Comparison of ENCODE assay signal across 9 mouse cellular contexts in genomic region chr8:120040861-120041260, GRCm38 (mm10). TPM values are rescaled to one million over a fixed set of nuclear protein-coding genes. Genes with fewer than 3 reads are reported as not detected.
DNase-seq lines count a peak whose midpoint lies in the region; ATAC-seq and TF ChIP-seq lines count a peak whose summit lies in the region.
"Had no signal": no experiment of that assay in that cellular context is flagged by ENCODE, and none has a peak within 500 bp of the region (broad histone marks: within the 10 kb centered on the region; RNA-seq: fewer than 3 reads in every experiment).

No protein-coding gene starts in this region.

- H3K9ac ChIP-seq in kidney, embryonic 14.5 days (ENCODE audit: low read depth, low read length): no peak overlapping the region
- H3K9ac ChIP-seq in forebrain, embryonic 16.5 days (replicated peaks; ENCODE audit: low read depth, low read length): no peak overlapping the region
- H3K9ac ChIP-seq in midbrain, postnatal 0 days (replicated peaks; ENCODE audit: low read length, poor library complexity, severe bottlenecking): no peak overlapping the region
- H3K9ac ChIP-seq: limb, embryonic 15.5 days had no signal

- no peak for TF ChIP-seq CTCF in kidney, adult 2 months (conservative IDR thresholded peaks at IDR 0.05; ENCODE audit: insufficient read depth, insufficient read length, low read depth, low read length)
- TF ChIP-seq CTCF in midbrain, postnatal 0 days (IDR thresholded peaks at IDR 0.05): no peak

- H3K27me3 ChIP-seq in kidney, adult 2 months (replicated peaks; ENCODE audit: control insufficient read depth, insufficient read depth, low read length): no peaks in the 10 kb centered on the region
- H3K27me3 ChIP-seq in kidney, embryonic 14.5 days (ENCODE audit: control insufficient read depth, insufficient read depth, low read length): no peaks in the 10 kb centered on the region
- no peaks in the 10 kb centered on the region for H3K27me3 ChIP-seq in forebrain, embryonic 16.5 days (replicated peaks; ENCODE audit: control insufficient read depth, insufficient read depth, low read length)
- no peaks in the 10 kb centered on the region for H3K27me3 ChIP-seq in midbrain, postnatal 0 days (ENCODE audit: insufficient read depth, low read length)
- H3K27me3 ChIP-seq: limb, embryonic 15.5 days had no signal

- no peaks in the 10 kb centered on the region for H3K36me3 ChIP-seq in kidney, adult 2 months (ENCODE audit: control insufficient read depth, insufficient read depth, low read length)
- H3K36me3 ChIP-seq in kidney, embryonic 14.5 days (ENCODE audit: control insufficient read depth, insufficient read depth, low read length): no peaks in the 10 kb centered on the region
- no peaks in the 10 kb centered on the region for H3K36me3 ChIP-seq in forebrain, embryonic 16.5 days (ENCODE audit: control insufficient read depth, insufficient read depth)
- H3K36me3 ChIP-seq in midbrain, postnatal 0 days (ENCODE audit: insufficient read depth, low read length): no peaks in the 10 kb centered on the region
- H3K36me3 ChIP-seq: limb, embryonic 15.5 days had no signal

- no peak for ATAC-seq in kidney, embryonic 14.5 days (ENCODE audit: low FRiP score, low TSS enrichment)
- no peak for ATAC-seq in forebrain, embryonic 16.5 days
- no peak for ATAC-seq in midbrain, postnatal 0 days (ENCODE audit: low FRiP score)

- H3K4me2 ChIP-seq in kidney, embryonic 14.5 days (replicated peaks; ENCODE audit: low read depth, low read length): no peak overlapping the region
- H3K4me2 ChIP-seq in forebrain, embryonic 16.5 days (ENCODE audit: low read length): no peak overlapping the region
- H3K4me2 ChIP-seq in midbrain, postnatal 0 days (ENCODE audit: low read depth, low read length, poor library complexity, severe bottlenecking): no peak overlapping the region
- H3K4me2 ChIP-seq: limb, embryonic 15.5 days had no signal

- peak; percentile 73 for DNase-seq in kidney, adult 2 months
- peak; percentile 35 to 47 for DNase-seq in frontal cortex, postnatal 36 days (ENCODE audit: low spot score in 2 of 2)
- DNase-seq in kidney, postnatal 10 days: peak; percentile 64
- peak; percentile 59 for DNase-seq in lung, postnatal 14 days
- no peak for DNase-seq in ovary, postnatal 36 days (ENCODE audit: low spot score)
- no peak for DNase-seq in midbrain, postnatal 0 days (ENCODE audit: low spot score)

- WGBS in kidney, adult 2 months: 47% methylated on average over 1 of the region's 1 CpGs
- 62% methylated on average over 1 of the region's 1 CpGs for WGBS in kidney, embryonic 14.5 days
- 80% methylated on average over 1 of the region's 1 CpGs for WGBS in forebrain, embryonic 16.5 days
- WGBS in midbrain, postnatal 0 days: 67% methylated on average over 1 of the region's 1 CpGs

- TF ChIP-seq POLR2A in kidney, adult 2 months (IDR thresholded peaks at IDR 0.05; ENCODE audit: low read depth, low read length): no peak

- H3K4me1 ChIP-seq in kidney, adult 2 months (ENCODE audit: control insufficient read depth, insufficient read depth, low read length): peaks cover 9% of the 10 kb centered on the region
- H3K4me1 ChIP-seq in kidney, embryonic 14.5 days (ENCODE audit: control insufficient read depth, insufficient read depth, low read length): peaks cover 17% of the 10 kb centered on the region; the same call in 1 of the 2 replicates
- peaks cover 1% of the 10 kb centered on the region; the same call in 1 of the 2 replicates for H3K4me1 ChIP-seq in forebrain, embryonic 16.5 days (replicated peaks; ENCODE audit: control insufficient read depth, insufficient read depth, low read length)
- H3K4me1 ChIP-seq in midbrain, postnatal 0 days (ENCODE audit: insufficient read depth, low read length): no peaks in the 10 kb centered on the region

- H3K4me3 ChIP-seq in kidney, adult 2 months (ENCODE audit: insufficient read depth, low read depth, low read length): no peak overlapping the region
- no peak overlapping the region for H3K4me3 ChIP-seq in kidney, embryonic 14.5 days (ENCODE audit: low read length)
- no peak overlapping the region for H3K4me3 ChIP-seq in forebrain, embryonic 16.5 days (replicated peaks; ENCODE audit: low read length)
- no peak overlapping the region for H3K4me3 ChIP-seq in midbrain, postnatal 0 days (ENCODE audit: low read depth, low read length)
- H3K4me3 ChIP-seq: limb, embryonic 15.5 days had no signal

- H3K9me3 ChIP-seq in kidney, embryonic 14.5 days (ENCODE audit: control insufficient read depth, low read length): no peaks in the 10 kb centered on the region
- H3K9me3 ChIP-seq in forebrain, embryonic 16.5 days (ENCODE audit: control insufficient read depth, low read length): no peaks in the 10 kb centered on the region
- no peaks in the 10 kb centered on the region for H3K9me3 ChIP-seq in midbrain, postnatal 0 days (ENCODE audit: low read length)
- H3K9me3 ChIP-seq: limb, embryonic 15.5 days had no signal

- 0 out of 2 replicates have a peak overlapping the region, but pooled peaks have one; percentile 26 for H3K27ac ChIP-seq in kidney, adult 2 months (ENCODE audit: insufficient read depth, low read depth, low read length)
- H3K27ac ChIP-seq in kidney, embryonic 14.5 days (ENCODE audit: low read depth, low read length): no peak overlapping the region
- no peak overlapping the region for H3K27ac ChIP-seq in forebrain, embryonic 16.5 days (ENCODE audit: low read length)
- H3K27ac ChIP-seq in midbrain, postnatal 0 days (ENCODE audit: low read depth, low read length): no peak overlapping the region
- H3K27ac ChIP-seq: limb, embryonic 15.5 days had no signal

RNA-seq across cellular contexts. Expression of gene Crispld2, which starts 48.6 kb away (rescaled TPM):
- polyA plus RNA-seq in kidney, adult 2 months (2012; rRNA removed): 16.7 and 19.7 TPM in 2 replicates
- polyA plus RNA-seq in kidney, embryonic 14.5 days (2014; fragmentation: Nextera tagmentation; extraction: Ambion mirVana): 4.9 and 5.2 TPM in 2 replicates
- polyA plus RNA-seq in forebrain, embryonic 16.5 days (2015; fragmentation: Nextera tagmentation; extraction: Ambion mirVana): 1.2 and 1.5 TPM in 2 replicates
- 5.3 and 5.7 TPM in 2 replicates for total RNA-seq in midbrain, postnatal 0 days (2014; rRNA removed)
- polyA plus RNA-seq in midbrain, postnatal 0 days (2015; fragmentation: Nextera tagmentation; extraction: Ambion mirVana): 4.1 and 4.7 TPM in 2 replicates

Comparison
In these comparisons a context has a peak if more than half of its experiments do, and no peak if none do; other contexts are left out.
1. DNase-seq: peak in kidney, adult 2 months (single experiment), frontal cortex, postnatal 36 days (2 of 2), kidney, postnatal 10 days (single experiment) and lung, postnatal 14 days (single experiment); none in ovary, postnatal 36 days (single experiment) and midbrain, postnatal 0 days (single experiment).